Mouse (Mus musculus): ENCODE data around the gene Tor1a.
"Not testable (repeated sequence)": the region's sequence is repeated elsewhere in the genome, so short reads cannot be mapped to it uniquely, and the experiment has no call there.

- TF ChIP-seq CTCF (conservative IDR thresholded peaks at IDR 0.05; ENCODE audit: low read length); POU5F1 (IDR thresholded peaks at IDR 0.05; ENCODE audit: borderline replicate concordance, low read length); NANOG (IDR thresholded peaks at IDR 0.05; ENCODE audit: borderline replicate concordance, low read length): not testable (repeated sequence)
Observed at GRCm38 (mm10) chr2:30915933-30916332, 51.8 kb downstream of the Tor1a start.
